Mouse (Mus musculus) liver, embryonic 15.5 days (tissue): Measurements from ENCODE around the gene Helz2. TPM values are rescaled to one million over a fixed set of nuclear protein-coding genes. Genes with fewer than 3 reads are reported as not detected.

ENCODE experiments used
- ATAC-seq: fragments of 200-750 bp; cut with Nextera tagmentation; 2 replicates; pipeline ENCODE4 v1.8.0; 2017; ENCODE audit warnings: moderate number of reproducible peaks, mild to moderate bottlenecking, moderate library complexity; ENCODE audit not compliant: insufficient read depth
- H3K27ac ChIP-seq: fragments of 300-500 bp; sonication (generic); replicated peaks from 2 replicates; pipeline ENCODE4 v1.5.1; 2015; ENCODE audit warnings: mild to moderate bottlenecking, inconsistent platforms
- H3K27me3 ChIP-seq: fragments of 300-500 bp; sonication (generic); 2 replicates; pipeline ENCODE4 v1.6.1; 2015; ENCODE audit warnings: mild to moderate bottlenecking, inconsistent platforms
- H3K36me3 ChIP-seq: fragments of 300-500 bp; sonication (generic); replicated peaks from 2 replicates; pipeline ENCODE4 v1.6.1; 2015; ENCODE audit warnings: moderate library complexity, mild to moderate bottlenecking, inconsistent platforms
- H3K4me1 ChIP-seq: fragments of 300-500 bp; sonication (generic); replicated peaks from 2 replicates; pipeline ENCODE4 v1.6.1; 2015; ENCODE audit warnings: inconsistent platforms
- H3K4me2 ChIP-seq: fragments of 300-500 bp; sonication (generic); 2 replicates; pipeline ENCODE4 v1.6.1; 2015; ENCODE audit warnings: moderate library complexity, mild to moderate bottlenecking, inconsistent platforms
- H3K4me3 ChIP-seq: fragments of 300-500 bp; sonication (generic); replicated peaks from 2 replicates; pipeline ENCODE4 v1.5.1; 2015; ENCODE audit warnings: mild to moderate bottlenecking, inconsistent platforms
- H3K9ac ChIP-seq: fragments of 300-500 bp; sonication (generic); 2 replicates; pipeline ENCODE4 v1.6.1; 2015; ENCODE audit warnings: moderate library complexity, mild to moderate bottlenecking, inconsistent platforms
- H3K9me3 ChIP-seq: fragments of 300-500 bp; sonication (generic); replicated peaks from 2 replicates; pipeline ENCODE4 v1.6.1; 2016; ENCODE audit warnings: inconsistent platforms
- WGBS: fragments of 180-500 bp; shearing (Covaris S2); methylation state at CpG from one replicate; pipeline ENCODE4 v1.1.7; 2015; ENCODE audit warnings: mixed read lengths; ENCODE audit not compliant: insufficient replicate concordance; 5-methylcytosine and 5-hydroxymethylcytosine counted together
- polyA plus RNA-seq: library from polyadenylated mRNA; unstranded; fragments of >200 nt; fragmentation: Nextera tagmentation; extraction: Ambion mirVana; gene quantifications from 2 replicates; pipeline ENCODE4 v1.2.1, GENCODE M21; 2015

The Helz2 gene
- polyA plus RNA-seq, 1 experiment from 2014 or later = 2.3 TPM

DNA sequence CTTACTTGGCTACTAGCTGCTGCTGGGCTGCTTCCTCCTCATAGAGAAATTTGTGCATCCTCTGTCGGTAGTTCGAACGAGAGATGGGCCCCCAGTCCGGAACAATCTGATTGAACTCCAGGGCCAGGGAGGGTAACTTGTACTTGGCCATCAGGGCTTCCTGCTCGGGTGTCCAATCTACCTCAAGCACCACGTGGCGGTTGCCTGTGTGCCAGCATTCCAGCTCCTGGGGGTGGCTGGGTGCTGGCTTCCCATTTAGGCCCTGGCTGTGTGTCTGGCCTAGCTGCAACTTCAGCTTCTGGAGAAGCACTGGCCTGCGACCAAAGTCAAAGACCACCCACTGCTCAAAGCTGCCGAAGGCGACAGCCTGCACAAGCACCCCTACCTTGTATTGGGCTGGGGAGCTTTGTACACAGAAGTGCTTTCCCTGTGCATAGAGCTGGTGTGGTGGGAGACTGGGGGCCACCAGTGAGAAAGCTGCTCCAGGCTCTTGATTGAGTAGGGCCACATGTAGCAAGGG lies 3.7 kb downstream of the Helz2 start:
- Histone ChIP-seq H3K36me3 (peaks cover 71% of the 10 kb centered on the region), H3K4me1 (peaks cover 38% of the 10 kb centered on the region), H3K27ac (no peak overlapping the region), H3K9ac (no peak overlapping the region), H3K9me3 (no peaks in the 10 kb centered on the region), H3K27me3 (no peaks in the 10 kb centered on the region), H3K4me3 (no peak overlapping the region), H3K4me2 (no peak overlapping the region)
- ATAC-seq = no peak
- WGBS = 79% methylated on average over 10 of the region's 10 CpGs

DNA sequence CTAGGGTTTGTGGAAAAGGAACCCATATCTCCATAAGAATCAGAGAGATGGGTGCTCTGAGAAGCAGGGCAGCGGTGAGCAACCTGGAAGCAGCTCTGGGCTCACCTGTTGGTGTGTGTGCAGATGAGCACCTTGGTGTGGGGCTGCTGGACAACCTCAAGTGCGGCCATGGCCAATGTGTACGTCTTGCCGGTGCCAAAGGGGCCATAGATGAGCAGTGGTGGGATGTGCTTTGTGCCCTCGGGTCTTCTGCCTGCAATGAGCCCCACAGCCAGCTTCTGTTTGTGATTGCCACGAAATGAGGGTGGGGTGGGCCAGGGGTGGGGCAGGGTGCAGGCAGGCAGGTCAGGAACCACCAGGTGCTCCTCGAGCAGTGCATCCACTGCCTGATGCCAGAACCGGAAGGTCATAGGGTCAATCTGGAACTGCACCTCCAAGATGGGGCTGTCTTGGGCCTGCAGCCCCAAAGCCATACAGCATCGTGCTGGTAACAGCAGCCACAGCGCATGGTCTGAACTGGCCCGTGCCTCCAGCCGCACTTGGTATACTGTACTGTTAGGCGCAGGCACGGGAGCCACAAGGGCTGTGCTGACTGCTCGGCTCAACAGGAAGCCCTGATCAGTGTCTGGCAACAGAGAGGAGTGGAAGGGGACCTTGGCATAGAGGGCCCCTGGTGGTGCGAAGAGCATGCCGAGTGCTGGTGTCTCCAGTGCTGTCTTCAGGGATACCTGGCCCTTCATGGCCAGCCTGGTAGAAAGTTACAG lies 4.4 kb downstream of the Helz2 start:
- Histone ChIP-seq H3K9me3 (no peaks in the 10 kb centered on the region), H3K4me1 (peaks cover 35% of the 10 kb centered on the region), H3K27ac (no peak overlapping the region), H3K36me3 (peaks cover 78% of the 10 kb centered on the region), H3K4me2 (no peak overlapping the region), H3K27me3 (no peaks in the 10 kb centered on the region), H3K4me3 (no peak overlapping the region), H3K9ac (no peak overlapping the region)
- ATAC-seq = no peak
- 83% methylated on average over 17 of the region's 17 CpGs for WGBS

GRCm38 (mm10) chr2:181235681-181236566 lies 5.9 kb downstream of the Helz2 start:
- H3K27ac ChIP-seq = no peak overlapping the region
- H3K9ac ChIP-seq = no peak overlapping the region
- H3K4me1 ChIP-seq = peaks cover 20% of the 10 kb centered on the region
- ATAC-seq = no peak
- WGBS = 74% methylated on average over 23 of the region's 23 CpGs
- peaks cover 89% of the 10 kb centered on the region for H3K36me3 ChIP-seq
- H3K4me2 ChIP-seq = no peak overlapping the region
- no peaks in the 10 kb centered on the region for H3K9me3 ChIP-seq
- no peak overlapping the region for H3K4me3 ChIP-seq
- no peaks in the 10 kb centered on the region for H3K27me3 ChIP-seq

GRCm38 (mm10) chr2:181234680-181235079 lies 7.1 kb downstream of the Helz2 start:
- ATAC-seq = no peak
- 86% methylated on average over 11 of the region's 11 CpGs for WGBS
- peaks cover 91% of the 10 kb centered on the region for H3K36me3 ChIP-seq

DNA sequence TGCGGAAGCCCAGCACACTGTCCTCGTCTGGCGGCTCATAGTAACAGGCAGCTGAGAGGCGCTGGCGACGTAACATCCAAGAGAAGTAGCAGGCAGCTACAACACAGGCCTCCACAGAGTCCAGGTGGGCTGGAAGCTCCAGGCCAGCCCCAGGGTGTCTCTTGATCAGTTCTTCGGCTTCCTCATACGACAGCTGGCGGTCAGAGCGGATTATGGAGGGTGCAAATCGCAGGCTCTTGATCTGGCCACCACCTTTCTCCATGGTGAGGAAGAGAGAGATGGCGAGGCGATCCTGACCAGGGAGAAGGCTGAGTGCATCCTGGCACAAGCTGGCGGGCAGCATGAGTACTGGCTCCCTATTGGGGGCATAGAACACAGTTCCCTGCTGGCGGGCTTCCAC lies 8.4 kb downstream of the Helz2 start:
- Histone ChIP-seq H3K9ac (no peak overlapping the region), H3K27me3 (no peaks in the 10 kb centered on the region), H3K4me1 (no peaks in the 10 kb centered on the region), H3K9me3 (no peaks in the 10 kb centered on the region), H3K36me3 (peaks cover 96% of the 10 kb centered on the region), H3K4me2 (no peak overlapping the region), H3K4me3 (no peak overlapping the region), H3K27ac (no peak overlapping the region)
- 86% methylated on average over 15 of the region's 15 CpGs for WGBS
- no peak for ATAC-seq

More at GRCm38 (mm10) chr2:181234680-181235079, 7.1 kb downstream of the Helz2 start:
- Histone ChIP-seq H3K27ac (no peak overlapping the region), H3K4me1 (peaks cover 7% of the 10 kb centered on the region), H3K4me3 (no peak overlapping the region), H3K27me3 (no peaks in the 10 kb centered on the region), H3K4me2 (no peak overlapping the region), H3K9ac (no peak overlapping the region), H3K9me3 (no peaks in the 10 kb centered on the region)

DNA sequence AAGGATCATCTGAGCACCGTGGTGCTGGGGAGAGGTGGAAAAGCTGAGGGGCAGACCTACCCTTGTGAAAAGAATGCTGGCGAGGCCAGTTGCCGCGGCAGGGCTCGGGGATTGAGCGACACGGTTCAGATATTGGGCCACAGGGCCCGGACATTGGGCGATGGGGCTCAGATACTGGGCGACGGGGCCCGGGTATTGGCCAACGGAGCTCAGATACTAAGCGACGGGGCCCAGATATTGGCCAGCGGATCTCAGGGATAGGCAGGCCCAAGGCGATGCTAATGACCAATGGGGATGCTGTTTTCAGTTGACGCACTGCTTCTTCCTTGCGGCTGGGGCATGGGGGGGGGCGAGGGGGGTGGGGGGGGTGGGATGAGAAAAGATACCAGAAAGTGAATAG lies 10.7 kb downstream of the Helz2 start:
- ATAC-seq = no peak
- Histone ChIP-seq H3K4me2 (no peak overlapping the region), H3K9ac (no peak overlapping the region), H3K36me3 (peaks cover 93% of the 10 kb centered on the region), H3K4me3 (no peak overlapping the region), H3K9me3 (no peaks in the 10 kb centered on the region), H3K4me1 (no peaks in the 10 kb centered on the region), H3K27ac (no peak overlapping the region), H3K27me3 (no peaks in the 10 kb centered on the region)
- 76% methylated on average over 20 of the region's 20 CpGs for WGBS

GRCm38 (mm10) chr2:181228335-181228734 lies 13.5 kb downstream of the Helz2 start:
- no peaks in the 10 kb centered on the region for H3K4me1 ChIP-seq
- H3K4me3 ChIP-seq = no peak overlapping the region
- 47% methylated on average over 1 of the region's 1 CpGs for WGBS
- no peak overlapping the region for H3K27ac ChIP-seq
- H3K27me3 ChIP-seq = no peaks in the 10 kb centered on the region
- ATAC-seq = no peak
- no peak overlapping the region for H3K9ac ChIP-seq
- H3K36me3 ChIP-seq = peaks cover 65% of the 10 kb centered on the region
- H3K4me2 ChIP-seq = no peak overlapping the region
- no peaks in the 10 kb centered on the region for H3K9me3 ChIP-seq

DNA sequence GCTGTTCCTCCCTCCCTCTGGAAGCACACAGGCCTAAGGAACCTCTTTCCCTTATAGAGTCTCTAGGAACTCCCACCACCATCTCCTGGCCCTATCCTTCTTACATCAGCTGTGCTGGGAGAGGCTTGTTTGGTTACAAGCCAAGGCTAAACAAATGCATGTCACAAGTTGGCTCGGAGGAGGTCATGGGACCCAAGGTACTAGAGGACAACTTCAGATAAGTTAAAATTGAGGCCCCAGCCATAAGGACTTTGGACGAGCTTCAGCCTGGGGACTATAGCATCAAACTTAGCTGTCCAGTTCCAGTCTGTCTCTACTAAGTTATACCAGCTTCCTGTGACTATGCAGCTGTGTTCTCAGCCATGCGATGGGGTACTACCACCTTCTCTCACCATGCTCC lies 14.7 kb downstream of the Helz2 start:
- Histone ChIP-seq H3K36me3 (peaks cover 53% of the 10 kb centered on the region), H3K27me3 (peaks cover 7% of the 10 kb centered on the region; the same call in 1 of the 2 replicates), H3K9ac (no peak overlapping the region), H3K4me2 (no peak overlapping the region), H3K4me1 (no peaks in the 10 kb centered on the region), H3K9me3 (no peaks in the 10 kb centered on the region), H3K4me3 (no peak overlapping the region), H3K27ac (no peak overlapping the region)
- WGBS = 69% methylated on average over 3 of the region's 3 CpGs
- no peak for ATAC-seq

DNA sequence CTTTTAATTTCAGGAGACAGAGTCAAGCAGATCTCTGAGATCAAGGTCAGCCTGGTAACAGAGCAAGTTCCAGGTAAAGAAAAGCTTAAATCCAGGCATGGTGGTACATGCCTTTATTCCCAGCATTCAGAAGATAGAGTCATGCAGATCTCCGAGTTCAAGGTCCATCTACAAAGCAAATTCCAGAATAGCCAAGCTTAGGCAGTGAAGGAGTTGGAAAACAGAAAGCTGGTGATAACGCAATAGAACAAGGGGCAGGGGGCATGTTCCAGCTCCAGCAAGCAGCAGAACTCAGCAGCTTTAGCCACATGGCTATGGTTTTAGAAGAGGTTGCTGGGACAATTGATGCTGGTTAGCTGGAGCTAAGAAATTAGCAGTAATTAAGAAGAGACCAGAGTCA lies 16.8 kb downstream of the Helz2 start:
- Histone ChIP-seq H3K27me3 (peaks cover 28% of the 10 kb centered on the region), H3K9me3 (no peaks in the 10 kb centered on the region), H3K4me2 (no peak overlapping the region), H3K4me1 (peaks cover 7% of the 10 kb centered on the region), H3K4me3 (no peak overlapping the region), H3K27ac (no peak overlapping the region), H3K9ac (no peak overlapping the region), H3K36me3 (peaks cover 35% of the 10 kb centered on the region)
- ATAC-seq = no peak
- 61% methylated on average over 2 of the region's 2 CpGs for whole genome bisulfite sequencing

DNA sequence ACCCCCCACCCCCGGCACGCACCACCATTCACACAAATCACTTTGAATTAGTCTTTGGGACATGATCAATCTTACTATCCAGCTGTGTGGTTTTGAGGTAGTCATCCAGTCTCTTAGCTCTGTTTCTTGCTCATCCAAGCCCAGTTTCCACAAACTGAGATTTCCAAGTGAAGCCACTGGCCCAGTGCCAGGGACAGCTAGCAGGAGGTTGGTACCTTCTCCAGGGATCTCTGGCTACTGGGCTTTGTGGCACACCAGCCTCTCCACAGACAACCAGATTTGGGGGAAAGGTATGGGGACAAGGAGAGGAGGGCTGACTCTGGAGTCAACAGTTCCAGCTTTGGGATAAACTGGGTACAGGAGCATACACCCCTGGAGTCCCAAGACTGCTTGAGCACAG lies 21.5 kb downstream of the Helz2 start:
- peaks cover 32% of the 10 kb centered on the region for H3K4me1 ChIP-seq

DNA sequence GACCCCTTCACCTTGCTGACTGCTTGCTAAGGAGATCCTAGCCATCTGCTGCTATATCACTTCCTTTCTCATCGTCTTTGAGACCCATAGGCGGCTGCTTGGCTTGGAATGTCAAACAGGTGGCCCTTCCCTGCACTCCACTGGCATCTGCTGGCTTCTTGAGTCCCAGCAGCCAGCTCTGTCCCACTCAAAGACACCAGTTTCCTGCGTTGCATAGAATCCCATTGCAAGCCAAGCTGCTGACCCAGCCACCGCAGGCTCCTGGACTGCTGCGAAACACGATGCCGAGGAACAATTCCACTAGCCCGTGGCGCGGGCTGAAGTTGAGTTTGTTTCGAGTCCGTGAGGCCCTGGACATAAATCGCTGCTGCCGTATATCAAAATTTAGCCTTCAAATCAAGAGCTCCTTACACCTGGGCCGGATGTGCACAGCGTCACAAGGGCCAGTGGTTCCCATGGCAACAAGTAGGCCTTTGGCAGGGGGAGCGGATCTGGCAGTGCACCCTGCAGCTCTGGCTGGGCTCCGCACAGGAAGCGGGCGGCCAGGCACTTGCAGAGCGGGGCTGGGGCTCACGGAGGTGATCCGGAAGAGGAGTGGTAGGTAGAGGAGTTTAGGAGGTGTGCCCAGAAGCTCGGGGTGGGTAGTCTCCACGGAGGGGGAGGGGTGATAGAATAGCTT lies 22.1 kb downstream of the Helz2 start, which contains the start of gene Fndc11:
Gene Fndc11, plus strand, starts transcription at position 476 of the 679 bp plus-strand sequence.
- WGBS = 4% methylated on average over 25 of the region's 25 CpGs
- H3K36me3 ChIP-seq = no peaks in the 10 kb centered on the region
- peak within 1 kb of the TSS; percentile 31 for H3K4me3 ChIP-seq
- peak within 1 kb of the TSS; percentile 54 for H3K4me2 ChIP-seq
- H3K9ac ChIP-seq = no peak within 1 kb of the TSS
- H3K9me3 ChIP-seq = no peaks in the 10 kb centered on the region
- peak; percentile 49 for ATAC-seq
- no peak within 1 kb of the TSS for H3K27ac ChIP-seq
- H3K4me1 ChIP-seq = peaks cover 38% of the 10 kb centered on the region
- H3K27me3 ChIP-seq = peaks cover 48% of the 10 kb centered on the region

More for the DNA sequence above, 21.5 kb downstream of the Helz2 start:
- Histone ChIP-seq H3K27ac (no peak overlapping the region), H3K36me3 (no peaks in the 10 kb centered on the region), H3K9ac (no peak overlapping the region), H3K4me3 (peak overlapping the region; percentile 31; the same call in 1 of the 2 replicates), H3K9me3 (no peaks in the 10 kb centered on the region), H3K4me2 (peak overlapping the region; percentile 54), H3K27me3 (peaks cover 42% of the 10 kb centered on the region)
- ATAC-seq = no peak
- 14% methylated on average over 2 of the region's 2 CpGs for WGBS
